Mouse (Mus musculus): Measurements from ENCODE around the gene Rngtt.
A peak's percentile ranks its signal among the peaks of the same experiment; 100 is the strongest.

Gene Rngtt

GRCm38 (mm10) chr4:33524481-33525141, 214.5 kb downstream of the Rngtt start:
- DNase-seq, result no peak

- DNase-seq, result no peak
These were observed 215.2 kb downstream of the Rngtt start for GRCm38 (mm10) chr4:33525272-33525671.

GRCm38 (mm10) chr4:33526092-33526491, 216.0 kb downstream of the Rngtt start:
- no peak for DNase-seq

- DNase-seq, result peak; percentile 55
These were observed 216.6 kb downstream of the Rngtt start for GRCm38 (mm10) chr4:33526675-33527074.

GRCm38 (mm10) chr4:33532596-33532995, 222.5 kb downstream of the Rngtt start:
- DNase-seq, result no peak

GRCm38 (mm10) chr4:33544755-33545576, 234.9 kb downstream of the Rngtt start:
- DNase-seq, result no peak

GRCm38 (mm10) chr4:33545577-33545879, 235.4 kb downstream of the Rngtt start:
- no peak for DNase-seq

- no peak for DNase-seq
These were observed 236.2 kb downstream of the Rngtt start for GRCm38 (mm10) chr4:33546278-33546677.

GRCm38 (mm10) chr4:33547315-33547929, 237.3 kb downstream of the Rngtt start:
- no peak for DNase-seq

GRCm38 (mm10) chr4:33549606-33550005, 239.5 kb downstream of the Rngtt start:
- DNase-seq, result no peak

All from right cerebral cortex, postnatal 25 days (tissue).